Mouse (Mus musculus) hindbrain, embryonic 14.5 days (tissue): Measurements from ENCODE around the gene Calcoco2. TPM values are rescaled to one million over a fixed set of nuclear protein-coding genes. Genes with fewer than 3 reads are reported as not detected.
"Not testable (repeated sequence)": the region's sequence is repeated elsewhere in the genome, so short reads cannot be mapped to it uniquely, and the experiment has no call there.

ENCODE experiments used
- ATAC-seq: fragments of 200-750 bp; cut with Nextera tagmentation; 2 replicates; pipeline ENCODE4 v1.8.0; 2017; ENCODE audit warnings: moderate number of reproducible peaks, mild to moderate bottlenecking, moderate TSS enrichment, moderate library complexity; ENCODE audit not compliant: low FRiP score
- DNase-seq: peaks from one replicate; pipeline ENCODE4 v3.0.0-alpha.2; 2015; ENCODE audit warnings: low spot score
- H3K27ac ChIP-seq: fragments of 300-500 bp; sonication (generic); 2 replicates; pipeline ENCODE4 v1.5.1; 2014; ENCODE audit warnings: mild to moderate bottlenecking, moderate library complexity
- H3K27me3 ChIP-seq: fragments of 300-500 bp; sonication (generic); 2 replicates; pipeline ENCODE4 v1.6.1; 2014; ENCODE audit warnings: mild to moderate bottlenecking, low read length, mixed read lengths; ENCODE audit not compliant: control insufficient read depth, insufficient read depth
- H3K36me3 ChIP-seq: fragments of 300-500 bp; sonication (generic); replicated peaks from 2 replicates; pipeline ENCODE4 v1.6.1; 2014; ENCODE audit not compliant: control insufficient read depth, insufficient read depth
- H3K4me1 ChIP-seq: fragments of 300-500 bp; sonication (generic); replicated peaks from 2 replicates; pipeline ENCODE4 v1.6.1; 2014; ENCODE audit warnings: antibody characterized with exemption, low read length, mixed read lengths; ENCODE audit not compliant: control insufficient read depth, insufficient read depth
- H3K4me2 ChIP-seq: fragments of 300-500 bp; sonication (generic); replicated peaks from 2 replicates; pipeline ENCODE4 v1.6.1; 2014; ENCODE audit warnings: mild to moderate bottlenecking, moderate library complexity
- H3K4me3 ChIP-seq: fragments of 300-500 bp; sonication (generic); replicated peaks from 2 replicates; pipeline ENCODE4 v1.5.1; 2014; ENCODE audit warnings: mild to moderate bottlenecking, low read length
- H3K9ac ChIP-seq: fragments of 300-500 bp; sonication (generic); 2 replicates; pipeline ENCODE4 v1.6.1; 2014
- H3K9me3 ChIP-seq: fragments of 300-500 bp; sonication (generic); 2 replicates; pipeline ENCODE4 v1.6.1; 2016; ENCODE audit warnings: low read length; ENCODE audit not compliant: control insufficient read depth
- WGBS: fragments of 180-500 bp; shearing (Covaris S2); extraction: QIAGEN DNeasy Blood & Tissue Kit; methylation state at CpG from one replicate; pipeline ENCODE4 v1.1.7; 2014; 5-methylcytosine and 5-hydroxymethylcytosine counted together
- polyA plus RNA-seq: library from polyadenylated mRNA; unstranded; fragments of >200 nt; fragmentation: Nextera tagmentation; extraction: Ambion mirVana; gene quantifications from 2 replicates; pipeline ENCODE4 v1.2.1, GENCODE M21; 2014

Calcoco2 gene
- polyA plus RNA-seq, 1 experiment from 2014 or later: not detected

- ATAC-seq, H3K9me3 ChIP-seq, DNase-seq, H3K4me2 ChIP-seq, H3K4me3 ChIP-seq, H3K4me1 ChIP-seq, H3K9ac ChIP-seq, H3K27ac ChIP-seq, H3K36me3 ChIP-seq: not testable (repeated sequence)
- peaks cover 48% of the 10 kb centered on the region for H3K27me3 ChIP-seq
- 83% methylated on average over 4 of the region's 4 CpGs for WGBS
These were observed 11.0 kb upstream of the Calcoco2 start for GRCm38 (mm10) chr11:96122806-96123205.

- WGBS: 70% methylated on average over 3 of the region's 3 CpGs
- H3K27me3 ChIP-seq: peaks cover 25% of the 10 kb centered on the region
- H3K4me2 ChIP-seq: no peak overlapping the region
- H3K9ac ChIP-seq: no peak overlapping the region
- H3K27ac ChIP-seq: no peak overlapping the region
- DNase-seq (no peak), ATAC-seq (no peak)
- H3K4me3 ChIP-seq: no peak overlapping the region
- H3K36me3 ChIP-seq: no peaks in the 10 kb centered on the region
- H3K9me3 ChIP-seq: no peaks in the 10 kb centered on the region
- H3K4me1 ChIP-seq: peaks cover 4% of the 10 kb centered on the region
These were observed 7.6 kb upstream of the Calcoco2 start for GRCm38 (mm10) chr11:96119401-96119800.

GRCm38 (mm10) chr11:96116925-96117324 is 5.2 kb upstream of the Calcoco2 start:
- not testable (repeated sequence) for H3K27ac ChIP-seq, H3K27me3 ChIP-seq, H3K36me3 ChIP-seq, H3K4me2 ChIP-seq, DNase-seq, H3K9me3 ChIP-seq, H3K4me1 ChIP-seq, H3K4me3 ChIP-seq, ATAC-seq, H3K9ac ChIP-seq
- 83% methylated on average over 3 of the region's 3 CpGs for WGBS

- Histone ChIP-seq H3K4me3 (no peak overlapping the region), H3K27me3 (no peaks in the 10 kb centered on the region), H3K4me2 (no peak overlapping the region), H3K4me1 (no peaks in the 10 kb centered on the region), H3K27ac (no peak overlapping the region), H3K36me3 (no peaks in the 10 kb centered on the region), H3K9me3 (no peaks in the 10 kb centered on the region), H3K9ac (no peak overlapping the region)
- ATAC-seq (no peak), DNase-seq (no peak)
- 87% methylated on average over 3 of the region's 3 CpGs for WGBS
These were observed 4.4 kb upstream of the Calcoco2 start for GRCm38 (mm10) chr11:96116116-96116515.

- Histone ChIP-seq H3K4me2 (no peak overlapping the region), H3K4me3 (no peak overlapping the region), H3K9me3 (no peaks in the 10 kb centered on the region), H3K27me3 (no peaks in the 10 kb centered on the region), H3K27ac (no peak overlapping the region), H3K9ac (no peak overlapping the region), H3K4me1 (no peaks in the 10 kb centered on the region), H3K36me3 (no peaks in the 10 kb centered on the region)
- ATAC-seq: no peak
- WGBS: 94% methylated on average over 6 of the region's 6 CpGs
- DNase-seq: no peak
These were observed 3.7 kb upstream of the Calcoco2 start for GRCm38 (mm10) chr11:96115416-96115815.

- Histone ChIP-seq H3K27ac (no peak overlapping the region), H3K4me2 (no peak overlapping the region), H3K9me3 (no peaks in the 10 kb centered on the region), H3K4me1 (no peaks in the 10 kb centered on the region), H3K36me3 (no peaks in the 10 kb centered on the region), H3K4me3 (no peak overlapping the region), H3K27me3 (no peaks in the 10 kb centered on the region), H3K9ac (no peak overlapping the region)
- ATAC-seq (no peak), DNase-seq (no peak)
- WGBS: 67% methylated on average over 2 of the region's 2 CpGs
These were observed 2.3 kb upstream of the Calcoco2 start for GRCm38 (mm10) chr11:96114077-96114476.

GRCm38 (mm10) chr11:96110950-96111349 is 814 bp downstream of the Calcoco2 start:
- not testable (repeated sequence) for H3K9ac ChIP-seq, H3K27me3 ChIP-seq, H3K4me2 ChIP-seq, H3K4me3 ChIP-seq, H3K4me1 ChIP-seq, H3K36me3 ChIP-seq, H3K9me3 ChIP-seq, DNase-seq, ATAC-seq, H3K27ac ChIP-seq
- 64% methylated on average over 2 of the region's 2 CpGs for WGBS

- no peak overlapping the region for H3K4me2 ChIP-seq
- WGBS: 77% methylated on average over 1 of the region's 1 CpGs
- H3K4me3 ChIP-seq: no peak overlapping the region
- no peaks in the 10 kb centered on the region for H3K9me3 ChIP-seq
- no peak overlapping the region for H3K27ac ChIP-seq
- no peaks in the 10 kb centered on the region for H3K36me3 ChIP-seq
- H3K9ac ChIP-seq: no peak overlapping the region
- ATAC-seq (no peak), DNase-seq (no peak)
- no peaks in the 10 kb centered on the region for H3K4me1 ChIP-seq
- no peaks in the 10 kb centered on the region for H3K27me3 ChIP-seq
These were observed 3.4 kb downstream of the Calcoco2 start for GRCm38 (mm10) chr11:96108376-96108775.

GRCm38 (mm10) chr11:96093361-96093760 is 18.4 kb downstream of the Calcoco2 start:
- ATAC-seq (no peak), DNase-seq (peak; percentile 50)
- H3K36me3 ChIP-seq: no peaks in the 10 kb centered on the region
- no peak overlapping the region for H3K4me3 ChIP-seq
- no peaks in the 10 kb centered on the region for H3K9me3 ChIP-seq
- H3K9ac ChIP-seq: no peak overlapping the region
- no peaks in the 10 kb centered on the region for H3K4me1 ChIP-seq
- WGBS: 9% methylated on average over 3 of the region's 3 CpGs
- no peak overlapping the region for H3K4me2 ChIP-seq
- no peak overlapping the region for H3K27ac ChIP-seq
- H3K27me3 ChIP-seq: no peaks in the 10 kb centered on the region

- Histone ChIP-seq H3K4me2 (no peak overlapping the region), H3K4me1 (no peaks in the 10 kb centered on the region), H3K4me3 (no peak overlapping the region), H3K9me3 (no peaks in the 10 kb centered on the region), H3K27me3 (no peaks in the 10 kb centered on the region), H3K36me3 (no peaks in the 10 kb centered on the region), H3K9ac (no peak overlapping the region), H3K27ac (no peak overlapping the region)
- ATAC-seq: no peak
- no peak for DNase-seq
- 47% methylated on average over 7 of the region's 7 CpGs for WGBS
These were observed 19.0 kb downstream of the Calcoco2 start for GRCm38 (mm10) chr11:96092674-96093291.
